Mouse (Mus musculus) ES-Bruce4 (cell line): ENCODE data around the gene Tmem132d. TPM values are rescaled to one million over a fixed set of nuclear protein-coding genes. Genes with fewer than 3 reads are reported as not detected.

ENCODE experiments used
- H3K27ac ChIP-seq: 2 replicates; pipeline ENCODE4 v1.5.1; 2012; ENCODE audit warnings: low read length, inconsistent platforms; ENCODE audit not compliant: insufficient read depth
- H3K27me3 ChIP-seq: 2 replicates; pipeline ENCODE4 v1.6.1; 2012; ENCODE audit warnings: mild to moderate bottlenecking, low read length, inconsistent platforms; ENCODE audit not compliant: control insufficient read depth, poor library complexity, insufficient read depth, severe bottlenecking
- H3K36me3 ChIP-seq: 2 replicates; pipeline ENCODE4 v1.6.1; 2012; ENCODE audit warnings: inconsistent platforms, mild to moderate bottlenecking, low read length, moderate library complexity; ENCODE audit not compliant: control insufficient read depth, poor library complexity, insufficient read depth, severe bottlenecking
- H3K4me1 ChIP-seq: one replicate; pipeline ENCODE4 v1.8.1; 2011; ENCODE audit warnings: low read length; ENCODE audit not compliant: control insufficient read depth, insufficient read depth
- H3K4me3 ChIP-seq: 2 replicates; pipeline ENCODE4 v1.5.1; 2011; ENCODE audit warnings: low read depth, mild to moderate bottlenecking, low read length
- H3K9ac ChIP-seq: 2 replicates; pipeline ENCODE4 v1.6.1; 2012; ENCODE audit warnings: low read depth, mild to moderate bottlenecking, inconsistent platforms; ENCODE audit not compliant: poor library complexity, severe bottlenecking
- H3K9me3 ChIP-seq: replicated peaks from 2 replicates; pipeline ENCODE4 v1.6.1; 2012; ENCODE audit warnings: mild to moderate bottlenecking, low read length, inconsistent platforms; ENCODE audit not compliant: control insufficient read depth, poor library complexity, insufficient read depth, severe bottlenecking
- CTCF ChIP-seq: IDR thresholded peaks from one replicate; pipeline ENCODE4 v1.8.1; 2011; ENCODE audit warnings: low read depth, low read length
- EP300 ChIP-seq: IDR thresholded peaks from 2 replicates; pipeline ENCODE4 v1.6.1; 2011; ENCODE audit warnings: low read depth, low read length; ENCODE audit not compliant: insufficient read depth
- POLR2A ChIP-seq: IDR thresholded peaks from one replicate; pipeline ENCODE4 v1.8.1; 2011; ENCODE audit warnings: low read length; ENCODE audit not compliant: insufficient read depth
- polyA plus RNA-seq: library from polyadenylated mRNA; stranded (reverse); fragments of >200 nt; gene quantifications from 2 replicates; pipeline ENCODE4 v1.2.4, GENCODE M21; 2011; ENCODE audit warnings: low read depth; ENCODE audit not compliant: missing spikeins, insufficient read depth, insufficient read length

The Tmem132d gene
- polyA plus RNA-seq, 1 experiment: 0.19 TPM

GRCm38 (mm10) chr5:127914157-127914556, 518.7 kb downstream of the Tmem132d start:
- no peaks in the 10 kb centered on the region for H3K36me3 ChIP-seq

GRCm38 (mm10) chr5:127911603-127912002, 521.3 kb downstream of the Tmem132d start:
- Histone ChIP-seq H3K9ac (no peak overlapping the region), H3K36me3 (no peaks in the 10 kb centered on the region), H3K27me3 (no peaks in the 10 kb centered on the region), H3K4me3 (no peak overlapping the region), H3K9me3 (no peaks in the 10 kb centered on the region), H3K27ac (no peak overlapping the region), H3K4me1 (no peaks in the 10 kb centered on the region)
- TF ChIP-seq POLR2A (no peak), CTCF (no peak), EP300 (no peak)

More at GRCm38 (mm10) chr5:127914157-127914556, 518.7 kb downstream of the Tmem132d start:
- no peak for TF ChIP-seq POLR2A
- no peak for TF ChIP-seq CTCF
- no peak for TF ChIP-seq EP300
- H3K4me3 ChIP-seq: no peak overlapping the region
- no peaks in the 10 kb centered on the region for H3K27me3 ChIP-seq
- H3K4me1 ChIP-seq: no peaks in the 10 kb centered on the region
- H3K9me3 ChIP-seq: no peaks in the 10 kb centered on the region
- H3K9ac ChIP-seq: no peak overlapping the region
- no peak overlapping the region for H3K27ac ChIP-seq

- TF ChIP-seq CTCF (no peak), POLR2A (no peak), EP300 (no peak)
- Histone ChIP-seq H3K4me3 (no peak overlapping the region), H3K27me3 (no peaks in the 10 kb centered on the region), H3K9me3 (no peaks in the 10 kb centered on the region), H3K4me1 (no peaks in the 10 kb centered on the region), H3K27ac (no peak overlapping the region), H3K9ac (no peak overlapping the region), H3K36me3 (no peaks in the 10 kb centered on the region)
These were observed 522.5 kb downstream of the Tmem132d start for GRCm38 (mm10) chr5:127910356-127910755.

GRCm38 (mm10) chr5:127895176-127895575, 537.7 kb downstream of the Tmem132d start:
- H3K9me3 ChIP-seq: no peaks in the 10 kb centered on the region
- no peak overlapping the region for H3K27ac ChIP-seq
- H3K27me3 ChIP-seq: no peaks in the 10 kb centered on the region; the same call in 1 of the 2 replicates
- H3K4me1 ChIP-seq: no peaks in the 10 kb centered on the region
- no peak overlapping the region for H3K9ac ChIP-seq
- no peak overlapping the region for H3K4me3 ChIP-seq
- no peak for TF ChIP-seq CTCF
- TF ChIP-seq POLR2A: no peak
- TF ChIP-seq EP300: no peak
- H3K36me3 ChIP-seq: no peaks in the 10 kb centered on the region

- H3K9me3 ChIP-seq: peaks cover 3% of the 10 kb centered on the region; the same call in 1 of the 2 replicates
- TF ChIP-seq CTCF: no peak
- TF ChIP-seq POLR2A: no peak
- no peak for TF ChIP-seq EP300
- H3K27ac ChIP-seq: no peak overlapping the region
- H3K9ac ChIP-seq: no peak overlapping the region
- no peaks in the 10 kb centered on the region for H3K4me1 ChIP-seq
- no peaks in the 10 kb centered on the region for H3K36me3 ChIP-seq
- no peaks in the 10 kb centered on the region for H3K27me3 ChIP-seq
- H3K4me3 ChIP-seq: no peak overlapping the region
These were observed 547.0 kb downstream of the Tmem132d start for GRCm38 (mm10) chr5:127885566-127886505.

- Histone ChIP-seq H3K27ac (no peak overlapping the region), H3K9me3 (peaks cover 3% of the 10 kb centered on the region; the same call in 1 of the 2 replicates), H3K9ac (no peak overlapping the region), H3K27me3 (no peaks in the 10 kb centered on the region), H3K4me1 (no peaks in the 10 kb centered on the region), H3K36me3 (no peaks in the 10 kb centered on the region), H3K4me3 (no peak overlapping the region)
- TF ChIP-seq CTCF (no peak), EP300 (no peak), POLR2A (no peak)
These were observed 549.9 kb downstream of the Tmem132d start for GRCm38 (mm10) chr5:127883021-127883420.
